Mouse (Mus musculus) stomach, postnatal 0 days (tissue): ENCODE measurements around the gene Cds1.

ENCODE experiments used
- CTCF ChIP-seq: IDR thresholded peaks from 2 replicates; pipeline ENCODE4 v1.5.1; 2016; ENCODE audit warnings: antibody characterized with exemption, low read depth, mild to moderate bottlenecking, moderate library complexity
- EP300 ChIP-seq: optimal IDR thresholded peaks from 2 replicates; pipeline ENCODE3; 2016; ENCODE audit warnings: antibody characterized with exemption

- TF ChIP-seq CTCF (no peak), EP300 (no peak)
Measured at GRCm38 (mm10) chr5:101802358-101803022, 37.6 kb downstream of the Cds1 start.
